Mouse (Mus musculus) heart, adult 2 months (tissue): ENCODE data around the gene Rgs19. TPM values are rescaled to one million over a fixed set of nuclear protein-coding genes. Genes with fewer than 3 reads are reported as not detected.

Source experiments
- DNase-seq, 2 experiments: peaks; one replicate each; pipeline ENCODE4 v3.0.0; 2021
- H3K27ac ChIP-seq: fragments of 200-600 bp; 2 replicates; pipeline ENCODE4 v1.8.1; 2022
- H3K27me3 ChIP-seq: fragments of 200-500 bp; 2 replicates; pipeline ENCODE4 v1.6.1; 2012; ENCODE audit warnings: mild to moderate bottlenecking, low read length, inconsistent platforms, mixed read lengths; ENCODE audit not compliant: control insufficient read depth, insufficient read depth
- H3K36me3 ChIP-seq: fragments of 200-500 bp; 2 replicates; pipeline ENCODE4 v1.6.1; 2012; ENCODE audit warnings: low read length, inconsistent platforms; ENCODE audit not compliant: control insufficient read depth, insufficient read depth
- H3K4me1 ChIP-seq: fragments of 200-500 bp; 2 replicates; pipeline ENCODE4 v1.6.1; 2011; ENCODE audit warnings: low read length; ENCODE audit not compliant: control insufficient read depth, insufficient read depth
- H3K4me3 ChIP-seq: fragments of 200-600 bp; 2 replicates; pipeline ENCODE4 v1.8.1; 2022
- H3K79me2 ChIP-seq: fragments of 200-500 bp; replicated peaks from 2 replicates; pipeline ENCODE4 v1.6.1; 2012; ENCODE audit warnings: mild to moderate bottlenecking, inconsistent platforms, low read length, moderate library complexity, mixed read lengths; ENCODE audit not compliant: control insufficient read depth, insufficient read depth
- H3K9ac ChIP-seq: fragments of 200-500 bp; 2 replicates; pipeline ENCODE4 v1.6.1; 2012; ENCODE audit warnings: low read depth, mild to moderate bottlenecking, control low read depth, inconsistent platforms, low read length, mixed read lengths
- CTCF ChIP-seq: fragments of 200-600 bp; IDR thresholded peaks from 2 replicates; pipeline ENCODE4 v1.8.1; 2022; ENCODE audit warnings: antibody characterized with exemption, mild to moderate bottlenecking, moderate library complexity
- EP300 ChIP-seq: fragments of 200-500 bp; IDR thresholded peaks from 2 replicates; pipeline ENCODE4 v1.6.1; 2011; ENCODE audit warnings: low read depth, low read length, control low read depth; ENCODE audit not compliant: insufficient read depth
- POLR2A ChIP-seq: fragments of 200-500 bp; IDR thresholded peaks from 2 replicates; pipeline ENCODE4 v1.6.1; 2011; ENCODE audit warnings: mild to moderate bottlenecking, low read depth, low read length, control low read depth; ENCODE audit not compliant: insufficient read depth
- WGBS: fragments of 180-500 bp; shearing (Covaris S2); methylation state at CpG from one replicate; pipeline ENCODE4 v1.1.7; 2018; 5-methylcytosine and 5-hydroxymethylcytosine counted together
- intact Hi-C: fragments of 180-260 bp; cut with DNase I; formaldehyde crosslinking; loops from one replicate; pipeline ENCODE4 v1.15.1; 2025
- polyA plus RNA-seq: library from polyadenylated mRNA; depleted of rRNA; stranded (reverse); fragments of >200 nt; gene quantifications from 2 replicates; pipeline ENCODE4 v1.2.3, GENCODE M21; 2012; rRNA removed
- total RNA-seq, 2 experiments: library from RNA; stranded (reverse); gene quantifications; 2 replicates each; pipeline ENCODE4 v1.2.3; 2021

Rgs19 gene
- total and polyA plus RNA-seq, 3 experiments: 6.7 to 24.5 (median 8.0) TPM

DNA sequence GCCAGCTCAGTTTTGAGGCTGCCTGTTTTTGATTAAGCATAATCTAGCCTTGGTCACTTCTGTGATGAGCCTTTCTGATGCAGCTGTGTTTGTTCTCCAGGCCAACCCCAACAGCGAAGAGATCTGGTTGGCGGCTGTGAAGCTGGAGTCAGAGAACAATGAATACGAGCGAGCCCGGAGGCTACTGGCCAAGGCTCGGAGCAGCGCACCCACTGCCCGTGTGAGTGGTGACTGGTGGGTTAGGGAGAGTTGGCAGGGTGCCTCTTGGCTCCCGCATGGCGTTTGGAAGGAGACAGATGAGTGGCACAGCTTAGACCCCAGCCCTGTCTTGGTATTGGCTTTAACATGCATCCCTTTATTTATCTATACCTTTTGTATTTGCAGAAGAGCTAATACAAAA, 44.9 kb downstream of the Rgs19 start:
- no peaks in the 10 kb centered on the region for H3K36me3 ChIP-seq
- H3K79me2 ChIP-seq: 0 out of 2 replicates have a peak, but pooled peaks cover 1% of the 10 kb centered on the region
- no peak overlapping the region for H3K27ac ChIP-seq
- no peak for TF ChIP-seq POLR2A
- H3K9ac ChIP-seq: no peak overlapping the region
- DNase-seq: no peak
- no peaks in the 10 kb centered on the region for H3K27me3 ChIP-seq
- no peaks in the 10 kb centered on the region for H3K4me1 ChIP-seq
- no peak overlapping the region for H3K4me3 ChIP-seq
- intact Hi-C loops: no loop called here
- 88% methylated on average over 10 of the region's 10 CpGs for WGBS

DNA sequence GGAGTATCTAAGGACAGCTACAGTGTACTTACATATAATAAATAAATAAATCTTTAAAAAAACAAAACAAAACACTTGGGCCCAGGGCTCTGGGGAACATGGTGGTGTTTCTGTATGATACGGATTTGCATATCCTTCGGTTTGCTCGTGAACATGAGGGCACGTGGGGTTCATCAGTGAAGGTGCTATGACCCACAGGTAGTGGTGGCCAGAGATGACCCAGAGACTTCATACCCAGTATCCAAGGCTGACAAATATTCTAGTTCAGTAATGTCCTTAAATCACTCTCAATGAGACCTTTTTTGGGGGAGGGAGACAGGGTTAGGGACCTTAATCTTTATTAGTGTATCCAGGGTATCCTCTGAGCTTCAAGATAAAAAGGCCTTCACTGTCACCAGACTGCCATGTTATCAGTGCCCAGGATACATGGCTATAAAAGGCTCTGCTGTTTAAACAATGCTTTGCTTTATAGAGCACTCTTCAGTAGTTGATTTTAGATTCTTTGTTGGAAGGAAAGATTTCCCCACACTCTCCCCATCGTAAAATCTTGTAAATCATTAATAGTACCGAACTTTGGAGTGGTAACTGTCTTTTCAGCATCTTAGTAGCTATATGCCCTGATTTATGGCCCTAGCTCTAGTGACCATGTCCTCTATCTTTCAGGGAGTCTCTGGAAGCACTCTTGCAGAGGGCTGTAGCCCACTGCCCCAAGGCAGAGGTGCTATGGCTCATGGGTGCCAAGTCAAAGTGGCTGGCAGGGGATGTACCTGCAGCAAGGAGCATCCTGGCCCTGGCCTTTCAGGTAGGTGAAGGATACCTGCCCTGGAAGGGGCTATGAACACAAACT, 46.9 kb downstream of the Rgs19 start:
- 89% methylated on average over 6 of the region's 6 CpGs for WGBS
- H3K27me3 ChIP-seq: no peaks in the 10 kb centered on the region
- no peaks in the 10 kb centered on the region for H3K36me3 ChIP-seq
- no peak for TF ChIP-seq POLR2A
- no peak for TF ChIP-seq EP300
- no peak for TF ChIP-seq CTCF
- H3K9ac ChIP-seq: no peak overlapping the region
- no peak for DNase-seq
- H3K4me3 ChIP-seq: no peak overlapping the region
- H3K79me2 ChIP-seq: 0 out of 2 replicates have a peak, but pooled peaks cover 1% of the 10 kb centered on the region
- H3K4me1 ChIP-seq: no peaks in the 10 kb centered on the region
- intact Hi-C loops: no loop called here
- H3K27ac ChIP-seq: no peak overlapping the region

DNA sequence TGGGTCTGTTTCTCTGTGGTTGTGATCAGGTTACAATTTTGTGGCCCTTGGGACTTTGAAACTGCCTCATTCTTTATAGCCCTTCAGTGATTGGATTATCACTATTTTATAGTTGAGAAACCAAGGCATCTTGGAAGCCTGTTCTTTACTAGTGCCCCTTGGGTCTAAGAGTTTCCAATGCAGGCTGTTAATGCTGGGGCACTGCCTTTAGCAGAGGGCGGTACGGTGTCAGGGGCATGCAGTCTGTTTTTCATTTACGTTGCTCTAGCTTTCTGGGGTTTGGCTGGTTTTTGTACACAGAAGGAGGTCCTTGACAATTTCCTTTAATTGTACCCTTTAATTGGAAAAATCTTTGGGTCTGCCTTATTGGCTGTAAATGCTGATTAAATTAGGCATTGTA, 48.1 kb downstream of the Rgs19 start:
- TF ChIP-seq POLR2A (no peak), CTCF (no peak), EP300 (no peak)
- Histone ChIP-seq H3K4me3 (no peak overlapping the region), H3K4me1 (no peaks in the 10 kb centered on the region), H3K36me3 (no peaks in the 10 kb centered on the region), H3K27me3 (no peaks in the 10 kb centered on the region), H3K9ac (no peak overlapping the region), H3K27ac (no peak overlapping the region), H3K79me2 (0 out of 2 replicates have a peak, but pooled peaks cover 1% of the 10 kb centered on the region)
- DNase-seq: no peak
- intact Hi-C loops: no loop called here
- WGBS: 94% methylated on average over 3 of the region's 3 CpGs

DNA sequence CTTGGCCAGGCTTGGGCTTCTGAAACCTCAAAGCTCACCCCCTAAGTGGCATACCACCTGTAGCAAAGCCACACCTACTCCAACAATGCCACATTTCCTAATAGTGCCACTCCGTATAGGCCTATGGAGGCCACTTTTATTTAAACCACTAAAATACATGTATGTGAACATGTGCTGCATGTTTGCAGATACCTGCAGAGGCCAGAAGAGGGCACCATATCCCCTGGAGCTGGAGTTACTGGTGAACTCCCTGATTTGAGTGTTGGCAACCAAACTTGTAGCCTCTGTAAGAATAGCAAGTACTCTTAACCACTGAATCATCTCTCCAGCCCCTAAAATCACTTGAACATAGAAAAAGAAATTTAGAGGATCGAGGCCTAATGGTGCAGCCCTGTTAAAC, 49.4 kb downstream of the Rgs19 start:
- Histone ChIP-seq H3K79me2 (0 out of 2 replicates have a peak, but pooled peaks cover 1% of the 10 kb centered on the region), H3K36me3 (no peaks in the 10 kb centered on the region), H3K4me1 (no peaks in the 10 kb centered on the region), H3K9ac (no peak overlapping the region), H3K27ac (no peak overlapping the region), H3K4me3 (no peak overlapping the region), H3K27me3 (no peaks in the 10 kb centered on the region)
- TF ChIP-seq EP300 (0 out of 2 replicates have a peak, but pooled peaks have one; percentile 37), POLR2A (no peak), CTCF (peak; percentile 85)
- intact Hi-C loops: loop anchor here (5.0 kb wide), 1 partner anchor 38 kb away; the partner anchor contains the start of gene Tcea2
- DNase-seq: no peak
- 90% methylated on average over 2 of the region's 2 CpGs for WGBS

Other genes with a start within 250 kb of the Rgs19 start
- 10 to 100 TPM; 10.7 to 13.2 TPM for gene Zbtb46, start 234.6 kb downstream of the Rgs19 start, total RNA-seq
- 8.3 and 14.9 TPM in 2 replicates for gene Zbtb46, start 234.6 kb downstream of the Rgs19 start, polyA plus RNA-seq
- not detected for gene Abhd16b, start 200.8 kb downstream of the Rgs19 start, total RNA-seq
- gene Abhd16b, start 200.8 kb downstream of the Rgs19 start, polyA plus RNA-seq: not detected in 2 replicates
- 10 to 100 TPM; 56.8 to 58.7 TPM for gene Tpd52l2, start 196.8 kb downstream of the Rgs19 start, total RNA-seq
- gene Tpd52l2, start 196.8 kb downstream of the Rgs19 start, polyA plus RNA-seq: 61.1 and 93.6 TPM in 2 replicates
- gene Dnajc5, start 173.5 kb downstream of the Rgs19 start, total RNA-seq: 10 to 100 TPM; 62.3 to 71.5 TPM
- gene Dnajc5, start 173.5 kb downstream of the Rgs19 start, polyA plus RNA-seq: 43.4 and 68.9 TPM in 2 replicates
- 10 to 100 TPM; 31.3 to 32.5 TPM for gene Uckl1, start 109.1 kb downstream of the Rgs19 start, total RNA-seq
- gene Uckl1, start 109.1 kb downstream of the Rgs19 start, polyA plus RNA-seq: 115 and 156 TPM in 2 replicates
- gene Prpf6, start 102.1 kb downstream of the Rgs19 start, total RNA-seq: 10 to 100 TPM; 35.3 to 38.6 TPM
- 13.8 and 19.1 TPM in 2 replicates for gene Prpf6, start 102.1 kb downstream of the Rgs19 start, polyA plus RNA-seq
- gene Zfp512b, start 101.2 kb downstream of the Rgs19 start, total RNA-seq: 10 to 100 TPM; 13.2 to 16.9 TPM
- gene Zfp512b, start 101.2 kb downstream of the Rgs19 start, polyA plus RNA-seq: 20.6 and 25.9 TPM in 2 replicates
- gene Samd10, start 94.8 kb downstream of the Rgs19 start, total RNA-seq: 1 to 10 TPM; 1.0 to 1.6 TPM
- 5.1 and 6.4 TPM in 2 replicates for gene Samd10, start 94.8 kb downstream of the Rgs19 start, polyA plus RNA-seq
- gene Gm29797, start 36.9 kb downstream of the Rgs19 start, total RNA-seq: not detected
- 0.21 TPM in 1 of 2 replicates, not detected in the other for gene Gm29797, start 36.9 kb downstream of the Rgs19 start, polyA plus RNA-seq
- gene Sox18, start 22.3 kb downstream of the Rgs19 start, total RNA-seq: 10 to 100 TPM; 37.8 to 46.2 TPM
- gene Sox18, start 22.3 kb downstream of the Rgs19 start, polyA plus RNA-seq: 74.4 and 105 TPM in 2 replicates
- gene Tcea2, start 13.7 kb downstream of the Rgs19 start, total RNA-seq: 1 to 10 TPM; 4.3 to 6.0 TPM
- 10.4 and 13.4 TPM in 2 replicates for gene Tcea2, start 13.7 kb downstream of the Rgs19 start, polyA plus RNA-seq
- not detected for gene Lkaaear1, start 4.5 kb upstream of the Rgs19 start, total RNA-seq
- gene Lkaaear1, start 4.5 kb upstream of the Rgs19 start, polyA plus RNA-seq: 0.27 TPM in 1 of 2 replicates, not detected in the other
- not detected for gene Oprl1, start 21.0 kb upstream of the Rgs19 start, total RNA-seq
- not detected in 2 replicates for gene Oprl1, start 21.0 kb upstream of the Rgs19 start, polyA plus RNA-seq
- gene Myt1, start 69.4 kb upstream of the Rgs19 start, total RNA-seq: not detected
- 0.02 TPM in 1 of 2 replicates, not detected in the other for gene Myt1, start 69.4 kb upstream of the Rgs19 start, polyA plus RNA-seq
- 10 to 100 TPM; 45.5 to 52.7 TPM for gene Pcmtd2, start 143.9 kb upstream of the Rgs19 start, total RNA-seq
- gene Pcmtd2, start 143.9 kb upstream of the Rgs19 start, polyA plus RNA-seq: 32.8 and 51.0 TPM in 2 replicates
- gene Polr3k, start 170.4 kb upstream of the Rgs19 start, total RNA-seq: 1 to 10 TPM; 9.3 to 9.8 TPM
- 2.9 and 6.8 TPM in 2 replicates for gene Polr3k, start 170.4 kb upstream of the Rgs19 start, polyA plus RNA-seq